Mouse (Mus musculus) midbrain, embryonic 13.5 days (tissue): ENCODE data around the gene Afdn. TPM values are rescaled to one million over a fixed set of nuclear protein-coding genes. Genes with fewer than 3 reads are reported as not detected.
A peak's percentile ranks its signal among the peaks of the same experiment; 100 is the strongest.

Experiments used
- ATAC-seq: fragments of 200-750 bp; cut with Nextera tagmentation; 2 replicates; pipeline ENCODE4 v1.8.0; 2017; ENCODE audit warnings: mild to moderate bottlenecking, moderate TSS enrichment, moderate library complexity
- H3K27ac ChIP-seq: fragments of 300-500 bp; sonication (generic); 2 replicates; pipeline ENCODE4 v1.5.1; 2015; ENCODE audit warnings: inconsistent platforms, mild to moderate bottlenecking, moderate library complexity
- H3K27me3 ChIP-seq: fragments of 300-500 bp; sonication (generic); 2 replicates; pipeline ENCODE4 v1.6.1; 2015; ENCODE audit warnings: mild to moderate bottlenecking, inconsistent platforms
- H3K36me3 ChIP-seq: fragments of 300-500 bp; sonication (generic); 2 replicates; pipeline ENCODE4 v1.6.1; 2015; ENCODE audit warnings: mild to moderate bottlenecking, inconsistent platforms
- H3K4me1 ChIP-seq: fragments of 300-500 bp; sonication (generic); replicated peaks from 2 replicates; pipeline ENCODE4 v1.6.1; 2015; ENCODE audit warnings: inconsistent platforms
- H3K4me2 ChIP-seq: fragments of 300-500 bp; sonication (generic); replicated peaks from 2 replicates; pipeline ENCODE4 v1.6.1; 2015; ENCODE audit warnings: moderate library complexity, mild to moderate bottlenecking, inconsistent platforms
- H3K4me3 ChIP-seq: fragments of 300-500 bp; sonication (generic); replicated peaks from 2 replicates; pipeline ENCODE4 v1.5.1; 2015; ENCODE audit warnings: mild to moderate bottlenecking, inconsistent platforms
- H3K9ac ChIP-seq: fragments of 300-500 bp; sonication (generic); replicated peaks from 2 replicates; pipeline ENCODE4 v1.6.1; 2015; ENCODE audit warnings: mild to moderate bottlenecking, inconsistent platforms
- H3K9me3 ChIP-seq: fragments of 300-500 bp; sonication (generic); 2 replicates; pipeline ENCODE4 v1.6.1; 2016; ENCODE audit warnings: mild to moderate bottlenecking, inconsistent platforms
- WGBS: fragments of 180-500 bp; shearing (Covaris S2); methylation state at CpG from one replicate; pipeline ENCODE4 v1.1.7; 2015; 5-methylcytosine and 5-hydroxymethylcytosine counted together
- polyA plus RNA-seq: library from polyadenylated mRNA; unstranded; fragments of >200 nt; fragmentation: Nextera tagmentation; extraction: Ambion mirVana; gene quantifications from 2 replicates; pipeline ENCODE4 v1.2.1, GENCODE M21; 2015

Gene Afdn
- polyA plus RNA-seq, 1 experiment from 2014 or later, result 165 TPM

GRCm38 (mm10) chr17:13740796-13741195 is 19.5 kb upstream of the Afdn start:
- H3K27ac ChIP-seq, result no peak overlapping the region
- WGBS, result 59% methylated on average over 2 of the region's 2 CpGs

DNA sequence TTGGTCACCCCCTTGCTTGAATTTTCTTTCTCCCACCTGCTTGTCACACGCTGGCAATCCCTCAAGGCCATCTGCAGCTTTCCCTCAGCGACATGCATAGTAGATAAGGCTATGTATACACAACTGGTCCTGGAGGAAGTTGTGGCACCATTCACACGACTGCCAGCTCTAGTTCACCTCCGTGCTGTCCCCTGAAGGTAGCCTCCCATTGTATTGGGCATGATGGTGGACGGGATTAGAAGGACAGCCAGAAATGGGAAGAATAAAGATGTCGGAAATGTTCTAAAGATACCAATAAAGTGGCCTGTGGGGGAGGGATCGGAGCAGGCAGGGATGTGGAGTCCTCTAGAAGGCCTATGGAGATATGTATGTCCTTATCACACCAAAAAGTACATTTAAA is 18.7 kb upstream of the Afdn start:
- Histone ChIP-seq H3K4me3 (no peak overlapping the region), H3K9ac (no peak overlapping the region), H3K27ac (no peak overlapping the region), H3K9me3 (no peaks in the 10 kb centered on the region), H3K4me1 (peaks cover 39% of the 10 kb centered on the region), H3K4me2 (no peak overlapping the region), H3K36me3 (no peaks in the 10 kb centered on the region), H3K27me3 (no peaks in the 10 kb centered on the region)
- WGBS, result 88% methylated on average over 7 of the region's 7 CpGs
- ATAC-seq, result no peak

More at GRCm38 (mm10) chr17:13740796-13741195, 19.5 kb upstream of the Afdn start:
- H3K27me3 ChIP-seq, result no peaks in the 10 kb centered on the region
- ATAC-seq, result no peak
- H3K36me3 ChIP-seq, result no peaks in the 10 kb centered on the region
- no peaks in the 10 kb centered on the region for H3K9me3 ChIP-seq
- H3K4me2 ChIP-seq, result no peak overlapping the region
- H3K4me1 ChIP-seq, result peaks cover 42% of the 10 kb centered on the region
- H3K9ac ChIP-seq, result no peak overlapping the region
- H3K4me3 ChIP-seq, result no peak overlapping the region

- no peaks in the 10 kb centered on the region for H3K27me3 ChIP-seq
- WGBS, result 50% methylated on average over 2 of the region's 2 CpGs
- no peaks in the 10 kb centered on the region for H3K36me3 ChIP-seq
- H3K4me2 ChIP-seq, result no peak overlapping the region
- no peak overlapping the region for H3K4me3 ChIP-seq
- ATAC-seq, result no peak
- H3K4me1 ChIP-seq, result peaks cover 38% of the 10 kb centered on the region
- H3K9ac ChIP-seq, result no peak overlapping the region
- no peaks in the 10 kb centered on the region for H3K9me3 ChIP-seq
- H3K27ac ChIP-seq, result no peak overlapping the region
Observed at GRCm38 (mm10) chr17:13742334-13742733, 18.0 kb upstream of the Afdn start.

DNA sequence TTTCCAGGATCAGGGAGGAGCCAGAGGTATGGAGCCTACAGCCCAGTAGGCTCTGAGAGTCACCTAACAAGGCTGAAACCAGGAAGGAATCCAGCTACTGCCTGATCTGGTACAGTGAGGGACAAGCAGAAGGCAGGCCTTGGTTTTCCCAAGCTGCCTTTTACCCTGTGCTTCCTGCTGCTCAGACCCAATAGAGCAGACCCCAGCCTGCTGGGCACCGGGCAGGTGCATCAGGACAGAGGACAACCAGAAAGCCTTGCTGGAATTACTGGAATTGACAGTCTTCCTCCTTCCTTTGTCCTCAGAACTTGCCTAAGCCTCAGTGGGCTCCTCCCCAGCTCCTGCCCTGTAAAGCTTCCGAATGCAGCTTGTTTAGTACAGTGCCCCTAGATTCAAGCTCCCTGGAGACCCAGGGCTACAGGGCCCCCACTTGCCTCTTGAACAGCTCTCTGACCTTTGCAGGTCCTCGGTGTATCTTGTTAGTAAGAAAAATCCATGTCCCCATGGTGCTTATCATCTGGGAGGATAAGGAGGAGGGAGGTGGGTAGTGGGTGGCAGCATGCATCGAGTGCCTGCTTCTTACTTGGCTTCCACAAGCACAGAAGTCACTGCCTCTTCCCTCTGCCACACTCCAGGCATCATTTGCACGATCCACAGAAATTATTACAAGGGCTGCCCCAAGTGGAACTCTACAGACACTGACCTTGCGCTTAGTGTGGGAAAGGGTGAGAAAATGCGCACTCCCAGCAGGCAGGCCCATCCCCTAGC is 17.2 kb upstream of the Afdn start:
- Histone ChIP-seq H3K27me3 (no peaks in the 10 kb centered on the region), H3K9ac (peak overlapping the region; percentile 12; the same call in 1 of the 2 replicates)
- no peak for ATAC-seq

GRCm38 (mm10) chr17:13743709-13744079 is 16.6 kb upstream of the Afdn start:
- Histone ChIP-seq H3K27ac (no peak overlapping the region), H3K36me3 (no peaks in the 10 kb centered on the region), H3K4me1 (peaks cover 32% of the 10 kb centered on the region), H3K9me3 (no peaks in the 10 kb centered on the region), H3K4me2 (no peak overlapping the region), H3K27me3 (no peaks in the 10 kb centered on the region), H3K9ac (peak overlapping the region; percentile 12; the same call in 1 of the 2 replicates), H3K4me3 (no peak overlapping the region)
- no peak for ATAC-seq
- WGBS, result 50% methylated on average over 5 of the region's 5 CpGs

More for the DNA sequence above, 17.2 kb upstream of the Afdn start:
- Histone ChIP-seq H3K27ac (0 out of 2 replicates have a peak overlapping the region, but pooled peaks have one; percentile 30), H3K4me3 (no peak overlapping the region), H3K4me1 (peaks cover 32% of the 10 kb centered on the region), H3K4me2 (no peak overlapping the region), H3K9me3 (no peaks in the 10 kb centered on the region), H3K36me3 (no peaks in the 10 kb centered on the region)
- WGBS, result 34% methylated on average over 7 of the region's 7 CpGs

- Histone ChIP-seq H3K9me3 (no peaks in the 10 kb centered on the region), H3K4me3 (no peak overlapping the region), H3K36me3 (no peaks in the 10 kb centered on the region), H3K9ac (no peak overlapping the region), H3K27ac (no peak overlapping the region), H3K4me1 (peaks cover 32% of the 10 kb centered on the region), H3K27me3 (no peaks in the 10 kb centered on the region), H3K4me2 (no peak overlapping the region)
- no peak for ATAC-seq
- WGBS, result 91% methylated on average over 6 of the region's 6 CpGs
Observed at GRCm38 (mm10) chr17:13744219-13744618, 16.1 kb upstream of the Afdn start.

- no peak for ATAC-seq
- H3K9ac ChIP-seq, result no peak overlapping the region
- no peaks in the 10 kb centered on the region for H3K9me3 ChIP-seq
- H3K4me3 ChIP-seq, result no peak overlapping the region
- H3K36me3 ChIP-seq, result no peaks in the 10 kb centered on the region
- H3K27ac ChIP-seq, result no peak overlapping the region
- H3K4me1 ChIP-seq, result peaks cover 32% of the 10 kb centered on the region
- WGBS, result 72% methylated on average over 4 of the region's 4 CpGs
- H3K4me2 ChIP-seq, result no peak overlapping the region
- no peaks in the 10 kb centered on the region for H3K27me3 ChIP-seq
Observed at GRCm38 (mm10) chr17:13744824-13745223, 15.5 kb upstream of the Afdn start.

DNA sequence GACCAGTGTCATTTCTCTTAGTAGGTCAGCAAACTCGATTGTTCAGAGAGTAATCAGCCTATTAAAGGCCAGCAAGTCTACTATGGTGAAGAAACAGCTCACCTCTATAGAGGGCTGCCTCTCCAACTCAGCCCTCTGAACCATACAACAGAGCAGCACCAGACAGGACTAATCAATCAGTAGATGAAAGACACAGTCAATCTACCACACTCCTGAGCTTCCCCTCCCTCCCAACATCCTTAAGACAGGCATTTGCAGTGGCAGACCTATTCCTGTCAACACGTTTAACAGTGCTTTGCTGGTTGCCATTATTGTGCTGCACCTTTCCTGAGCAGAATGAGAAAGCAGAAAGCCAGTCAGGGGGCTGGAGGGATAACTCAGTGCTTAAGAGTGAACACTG is 15.0 kb upstream of the Afdn start:
- H3K4me1 ChIP-seq, result peaks cover 36% of the 10 kb centered on the region
- no peak overlapping the region for H3K4me2 ChIP-seq
- peak; percentile 81 for ATAC-seq
- H3K9me3 ChIP-seq, result no peaks in the 10 kb centered on the region
- WGBS, result 58% methylated on average over 2 of the region's 2 CpGs
- no peaks in the 10 kb centered on the region for H3K36me3 ChIP-seq
- H3K4me3 ChIP-seq, result no peak overlapping the region
- H3K27me3 ChIP-seq, result no peaks in the 10 kb centered on the region
- peak overlapping the region; percentile 30; the same call in 1 of the 2 replicates for H3K27ac ChIP-seq
- H3K9ac ChIP-seq, result no peak overlapping the region

DNA sequence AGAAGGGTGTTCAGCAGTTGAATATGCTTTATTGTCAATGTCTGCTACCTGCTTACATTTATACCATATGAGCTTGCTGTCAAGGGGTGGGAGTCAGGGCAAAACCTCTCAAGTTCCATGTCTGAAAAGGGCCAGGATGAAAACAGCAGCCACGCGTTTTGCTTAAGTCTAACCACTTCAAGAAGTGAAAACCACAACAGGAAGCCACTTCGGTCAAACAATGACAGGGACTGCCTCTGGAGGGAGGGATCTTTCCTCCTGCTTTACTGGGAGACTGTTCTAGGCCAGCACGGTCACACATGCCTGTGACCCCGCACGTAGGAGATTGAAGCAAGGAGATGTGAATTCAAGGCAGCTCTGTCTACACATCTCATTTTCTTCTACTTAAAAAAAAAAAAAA is 14.0 kb upstream of the Afdn start:
- Histone ChIP-seq H3K4me2 (no peak overlapping the region), H3K4me1 (peaks cover 41% of the 10 kb centered on the region), H3K9ac (no peak overlapping the region), H3K27me3 (no peaks in the 10 kb centered on the region), H3K4me3 (no peak overlapping the region), H3K9me3 (no peaks in the 10 kb centered on the region), H3K27ac (no peak overlapping the region), H3K36me3 (no peaks in the 10 kb centered on the region)
- ATAC-seq, result no peak
- 71% methylated on average over 6 of the region's 6 CpGs for WGBS

DNA sequence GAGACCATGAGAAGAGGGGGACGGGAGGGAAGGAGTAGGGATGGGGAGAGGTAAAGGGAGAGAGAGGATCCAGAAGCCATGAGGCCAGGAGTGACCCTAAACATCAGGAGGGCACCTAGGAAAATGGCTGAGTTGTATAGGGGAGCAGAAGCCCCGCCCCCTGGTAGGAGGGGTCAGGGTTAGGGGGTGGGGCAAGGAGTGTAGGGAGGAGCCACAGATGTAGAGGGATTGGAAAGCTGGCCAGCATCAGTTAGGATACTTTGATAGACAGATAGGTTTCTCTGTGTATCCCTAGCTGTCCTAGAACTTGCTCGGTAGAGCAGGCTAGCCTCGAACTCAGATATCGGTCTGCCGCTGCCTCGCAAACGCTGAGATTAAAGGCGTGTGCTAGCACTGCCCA is 12.7 kb upstream of the Afdn start:
- ATAC-seq, result no peak
- Histone ChIP-seq H3K4me1 (peaks cover 35% of the 10 kb centered on the region), H3K36me3 (no peaks in the 10 kb centered on the region), H3K4me3 (no peak overlapping the region), H3K9me3 (no peaks in the 10 kb centered on the region), H3K27me3 (no peaks in the 10 kb centered on the region), H3K27ac (no peak overlapping the region), H3K4me2 (no peak overlapping the region), H3K9ac (no peak overlapping the region)
- 92% methylated on average over 9 of the region's 9 CpGs for WGBS

- no peaks in the 10 kb centered on the region for H3K36me3 ChIP-seq
- ATAC-seq, result no peak
- H3K4me3 ChIP-seq, result no peak overlapping the region
- H3K4me1 ChIP-seq, result peaks cover 22% of the 10 kb centered on the region
- no peak overlapping the region for H3K9ac ChIP-seq
- WGBS, result 95% methylated on average over 4 of the region's 4 CpGs
- no peak overlapping the region for H3K27ac ChIP-seq
- H3K9me3 ChIP-seq, result no peaks in the 10 kb centered on the region
- H3K4me2 ChIP-seq, result no peak overlapping the region
- H3K27me3 ChIP-seq, result no peaks in the 10 kb centered on the region
Observed at GRCm38 (mm10) chr17:13749027-13749426, 11.3 kb upstream of the Afdn start.

- Histone ChIP-seq H3K9ac (no peak overlapping the region), H3K27me3 (no peaks in the 10 kb centered on the region), H3K9me3 (no peaks in the 10 kb centered on the region), H3K27ac (no peak overlapping the region), H3K4me3 (no peak overlapping the region), H3K4me1 (peaks cover 31% of the 10 kb centered on the region), H3K36me3 (no peaks in the 10 kb centered on the region), H3K4me2 (no peak overlapping the region)
- WGBS, result 68% methylated on average over 4 of the region's 4 CpGs
- no peak for ATAC-seq
Observed at GRCm38 (mm10) chr17:13753918-13754317, 6.4 kb upstream of the Afdn start.

DNA sequence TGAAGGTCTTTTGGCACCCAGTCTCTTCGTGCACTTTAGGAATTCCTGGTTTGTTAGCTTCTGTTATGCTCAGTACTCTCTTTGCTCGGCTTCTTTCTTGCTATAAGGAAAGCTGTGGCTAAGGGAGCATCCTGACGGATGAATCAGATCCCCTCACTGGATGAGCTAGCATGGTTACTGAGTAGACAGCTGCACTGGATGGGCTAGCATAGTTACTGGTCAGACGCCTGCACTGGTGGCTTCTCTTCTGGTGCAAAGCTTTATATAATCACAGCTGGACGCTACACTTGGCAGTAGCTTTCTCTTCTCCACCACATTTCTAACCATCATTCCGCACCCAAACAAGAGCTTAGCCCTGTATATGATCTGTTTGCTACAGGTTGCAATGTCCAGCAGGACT is 5.4 kb upstream of the Afdn start:
- H3K4me3 ChIP-seq, result no peak overlapping the region
- no peaks in the 10 kb centered on the region for H3K9me3 ChIP-seq
- no peaks in the 10 kb centered on the region for H3K27me3 ChIP-seq
- peaks cover 32% of the 10 kb centered on the region for H3K4me1 ChIP-seq
- H3K36me3 ChIP-seq, result no peaks in the 10 kb centered on the region
- ATAC-seq, result no peak
- H3K27ac ChIP-seq, result no peak overlapping the region
- H3K9ac ChIP-seq, result no peak overlapping the region
- no peak overlapping the region for H3K4me2 ChIP-seq
- 81% methylated on average over 6 of the region's 6 CpGs for WGBS
